Mouse (Mus musculus): ENCODE results near the gene Iqgap3.

The Iqgap3 gene

GRCm38 (mm10) chr3:88081345-88082223, at the start of gene Iqgap3:
Iqgap3 (plus strand) TSS chr3:88081971.
- DNase-seq: peak; percentile 82 to 93

GRCm38 (mm10) chr3:88033506-88033905, 48.3 kb upstream of the Iqgap3 start:
- DNase-seq: no peak

DNA sequence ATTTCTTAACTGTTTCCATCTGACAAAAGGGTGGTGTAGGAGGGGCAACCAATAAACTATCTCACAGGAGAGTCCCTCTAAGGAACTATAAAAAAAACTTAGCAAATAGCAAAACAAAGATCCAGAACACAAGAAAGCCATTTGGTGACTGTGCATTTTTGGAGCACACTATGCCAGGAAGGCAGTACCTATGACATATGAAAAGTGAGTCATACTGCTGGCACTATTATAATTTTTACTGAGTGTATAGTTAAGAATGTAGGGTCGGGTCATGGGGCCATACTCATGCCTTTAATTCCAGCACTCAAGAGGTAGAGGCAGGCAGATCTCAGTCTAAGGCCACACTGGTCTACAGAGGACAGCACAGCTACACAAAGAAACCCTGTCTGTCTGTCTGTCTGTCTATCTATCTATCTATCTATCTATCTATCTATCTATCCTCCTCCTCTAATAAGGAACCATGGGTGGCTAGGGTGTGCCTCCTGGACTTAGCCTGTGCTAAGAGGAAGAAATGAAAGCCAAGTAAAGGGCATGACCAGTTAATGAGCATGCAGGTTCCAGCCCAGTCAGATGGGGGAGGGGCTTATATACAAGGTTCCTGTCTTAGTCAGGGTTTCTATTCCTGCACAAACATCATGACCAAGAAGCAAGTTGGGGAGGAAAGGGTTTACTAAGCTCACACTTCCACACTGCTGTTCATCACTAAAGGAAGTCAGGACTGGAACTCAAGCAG, 46.0 kb upstream of the Iqgap3 start:
- no peak for DNase-seq

DNA sequence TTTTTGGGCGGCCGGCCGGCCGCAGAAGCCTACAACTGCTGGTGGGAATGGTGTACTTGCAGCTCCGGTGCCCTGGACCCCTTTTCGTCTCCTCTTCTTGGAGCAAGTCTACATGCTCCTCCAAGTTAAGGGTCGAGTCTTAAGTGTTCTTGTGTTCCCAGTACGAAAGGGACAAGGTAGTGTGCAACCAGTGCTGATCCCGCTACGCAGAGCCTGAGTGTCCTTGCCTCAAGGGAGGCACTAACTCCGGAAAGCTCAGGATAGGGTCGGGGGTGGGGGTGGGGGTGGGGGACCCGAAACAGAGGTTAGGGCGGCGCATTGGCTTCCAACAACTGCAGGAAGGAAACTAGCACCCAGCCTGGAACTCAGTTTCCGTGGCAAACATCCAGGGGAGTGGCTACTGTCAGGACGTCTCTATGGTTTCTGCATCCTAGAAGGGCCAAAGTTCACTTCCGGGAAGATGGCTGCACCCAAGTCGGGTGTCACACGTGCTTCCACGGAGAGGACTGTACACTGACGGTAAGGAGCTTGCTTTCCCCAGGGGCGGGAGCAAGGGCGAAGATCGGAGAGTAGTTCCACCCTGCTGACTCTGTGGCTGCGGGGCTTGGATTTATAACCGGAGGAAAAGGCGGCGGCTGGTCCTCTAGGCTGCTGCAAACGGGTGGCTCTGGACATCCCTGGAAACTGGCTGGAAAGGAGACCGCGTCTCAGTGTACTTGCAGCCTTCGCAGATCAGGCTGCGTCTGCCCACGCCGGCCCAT, 38.9 kb upstream of the Iqgap3 start, which contains the start of gene Gpatch4:
Gpatch4 (plus strand) TSS at position 448 of the 761 bp plus-strand sequence.
- peak; percentile 80 to 87 for DNase-seq

- no peak for DNase-seq
Observed at GRCm38 (mm10) chr3:88049532-88049931, 32.2 kb upstream of the Iqgap3 start.

DNA sequence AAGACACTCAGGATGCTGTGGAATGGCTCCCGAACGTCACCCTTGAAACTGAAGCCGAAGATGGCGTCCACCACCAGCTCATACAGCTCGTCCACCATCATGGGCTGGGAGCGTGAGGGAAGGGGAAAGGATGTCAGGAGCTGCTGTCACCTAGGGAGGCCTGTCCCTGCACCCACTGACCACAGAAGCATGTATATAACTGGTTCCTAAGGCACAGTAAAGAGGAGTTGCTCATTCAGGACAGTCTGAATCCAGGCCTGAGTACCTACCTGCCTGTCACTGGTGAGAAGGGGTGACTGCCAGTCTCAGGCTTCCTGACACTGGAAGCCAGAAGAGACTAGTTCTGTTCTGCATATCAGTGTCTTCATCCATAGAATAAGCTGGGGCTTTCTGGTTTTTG, 24.7 kb upstream of the Iqgap3 start:
- no peak for DNase-seq

GRCm38 (mm10) chr3:88057902-88058696, 23.7 kb upstream of the Iqgap3 start, which contains the start of gene Naxe:
Naxe (minus strand) TSS chr3:88058495.
- peak; percentile 87 to 91 for DNase-seq

DNA sequence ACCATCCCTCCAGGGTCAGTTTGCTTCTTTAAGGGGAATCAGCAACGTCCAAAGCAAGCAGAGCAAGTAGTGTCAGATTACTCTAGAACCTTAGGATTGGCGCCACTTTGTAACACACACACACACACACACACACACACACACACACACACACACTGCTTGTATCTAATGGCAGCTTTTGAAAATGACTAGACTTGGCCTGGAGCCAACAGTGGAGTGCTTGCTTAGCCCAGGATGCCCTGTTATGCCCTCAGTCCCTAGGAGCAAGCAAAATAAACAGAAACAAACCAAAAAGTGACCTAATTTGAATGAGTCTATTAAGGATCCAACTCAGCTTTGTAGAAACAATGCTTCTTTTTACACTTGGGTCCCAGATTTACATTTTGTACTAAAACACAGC, 13.4 kb upstream of the Iqgap3 start:
- no peak for DNase-seq

GRCm38 (mm10) chr3:88071783-88072182, 10.0 kb upstream of the Iqgap3 start:
- peak; percentile 93 to 94 for DNase-seq

GRCm38 (mm10) chr3:88073631-88074030, 8.1 kb upstream of the Iqgap3 start:
- peak in 1 of 2 experiments; percentile 47 for DNase-seq

GRCm38 (mm10) chr3:88074351-88074750, 7.4 kb upstream of the Iqgap3 start:
- no peak for DNase-seq

DNA sequence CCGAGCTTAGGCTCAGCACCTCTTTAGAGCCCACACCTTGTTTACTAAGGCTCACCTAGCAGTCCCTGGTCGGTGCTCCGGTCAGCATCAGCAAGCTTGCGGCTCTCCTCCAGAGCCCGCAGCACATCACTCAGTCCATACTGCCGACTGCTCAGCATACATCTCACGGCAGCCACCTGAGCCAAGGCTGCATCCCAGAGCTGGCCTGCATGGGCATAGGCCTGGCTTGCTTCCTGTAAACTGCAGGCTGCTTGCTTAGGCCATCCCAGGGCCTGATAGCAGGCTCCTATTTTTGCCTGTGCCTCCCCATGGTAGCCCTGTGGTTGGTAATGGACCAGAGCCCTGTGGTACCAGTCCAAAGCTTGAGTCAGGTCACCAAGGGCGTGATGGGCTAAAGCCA, 7.0 kb upstream of the Iqgap3 start:
- peak in 1 of 2 experiments; percentile 35 for DNase-seq

GRCm38 (mm10) chr3:88077441-88077840, 4.3 kb upstream of the Iqgap3 start:
- no peak for DNase-seq

- no peak for DNase-seq
Observed at GRCm38 (mm10) chr3:88078204-88078603, 3.6 kb upstream of the Iqgap3 start, which contains the start of gene Ttc24. Ttc24 (minus strand) TSS chr3:88078304.

GRCm38 (mm10) chr3:88082224-88082618, 450 bp downstream of the Iqgap3 start:
- no peak for DNase-seq

- no peak for DNase-seq
Observed at GRCm38 (mm10) chr3:88082663-88083062, 892 bp downstream of the Iqgap3 start.

- no peak for DNase-seq
Observed at GRCm38 (mm10) chr3:88084001-88084400, 2.2 kb downstream of the Iqgap3 start.

DNA sequence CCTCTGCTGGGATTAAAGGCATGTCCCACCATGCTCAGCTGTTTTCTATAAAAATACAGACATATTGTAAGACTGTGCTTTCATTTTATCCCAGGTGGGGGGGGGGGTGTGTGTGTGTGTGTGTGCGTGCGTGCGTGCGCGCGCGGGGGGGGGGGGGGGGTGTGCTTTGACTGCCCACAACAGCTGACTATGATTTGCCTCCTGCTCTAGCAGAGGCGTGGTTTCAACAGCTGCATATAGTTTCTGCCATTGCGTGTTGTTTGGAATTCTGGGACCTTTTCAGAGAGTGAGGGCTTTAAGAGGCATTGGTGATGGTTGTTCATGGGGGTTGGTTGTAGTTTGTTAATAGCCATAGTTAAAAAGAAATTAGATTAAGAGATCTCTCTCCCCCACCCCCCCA, 3.7 kb downstream of the Iqgap3 start:
- DNase-seq: no peak

DNA sequence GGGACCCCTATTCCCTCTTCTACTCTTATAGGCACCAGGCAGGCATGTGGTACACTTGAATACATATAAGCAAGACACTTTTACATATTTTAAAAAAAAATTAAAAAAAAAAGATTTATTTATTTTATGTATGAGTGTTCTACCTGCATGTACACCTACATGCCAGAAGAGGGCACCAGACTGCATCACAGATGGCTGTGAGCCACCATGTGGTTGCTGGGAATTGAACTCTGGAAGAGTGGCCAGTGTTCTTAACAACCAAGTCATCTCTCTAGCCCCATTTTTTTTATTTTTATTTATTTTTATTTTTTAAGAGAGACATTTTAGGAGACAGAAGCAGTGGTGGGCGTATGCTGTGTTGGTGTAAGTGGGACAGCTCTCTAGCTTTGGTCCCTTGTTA, 5.9 kb downstream of the Iqgap3 start:
- peak; percentile 35 to 57 for DNase-seq

GRCm38 (mm10) chr3:88090106-88090505, 8.3 kb downstream of the Iqgap3 start:
- no peak for DNase-seq

- DNase-seq: peak; percentile 32 to 53
Observed at GRCm38 (mm10) chr3:88090616-88091015, 8.8 kb downstream of the Iqgap3 start.

- DNase-seq: no peak
Observed at GRCm38 (mm10) chr3:88094126-88094525, 12.4 kb downstream of the Iqgap3 start.

Data from cerebellum, postnatal 25 days (tissue).